Mouse (Mus musculus): ENCODE measurements at regions not wholly inside any gene's neighbourhood (a gene's known extent, or its start where the extent isn't known, plus 50 kb on each side); places are given as distances from the start of the nearest gene placed in this dataset.

DNA sequence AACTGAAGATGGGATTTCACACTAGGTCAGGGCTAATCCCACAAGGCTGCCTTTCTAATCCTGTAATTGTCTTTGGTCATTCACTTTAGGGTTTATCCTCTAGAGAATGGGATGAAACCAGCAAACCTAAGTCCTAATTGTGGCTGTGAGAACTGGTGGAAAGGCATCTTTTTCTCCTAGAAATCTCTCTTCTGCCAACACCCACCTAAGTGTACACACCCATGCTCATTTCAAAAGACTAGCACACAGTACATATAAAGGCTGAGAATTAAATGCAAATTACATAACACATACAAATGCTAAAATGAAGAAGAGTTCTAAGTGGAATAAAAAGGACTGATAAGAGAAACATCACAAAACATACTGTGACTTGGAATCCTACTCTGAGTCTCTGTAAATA is 579.5 kb downstream of the Eepd1 start:
- no peak for DNase-seq

- DNase-seq: no peak
These were observed 595.7 kb downstream of the Eepd1 start for GRCm38 (mm10) chr9:26077057-26077456.

DNA sequence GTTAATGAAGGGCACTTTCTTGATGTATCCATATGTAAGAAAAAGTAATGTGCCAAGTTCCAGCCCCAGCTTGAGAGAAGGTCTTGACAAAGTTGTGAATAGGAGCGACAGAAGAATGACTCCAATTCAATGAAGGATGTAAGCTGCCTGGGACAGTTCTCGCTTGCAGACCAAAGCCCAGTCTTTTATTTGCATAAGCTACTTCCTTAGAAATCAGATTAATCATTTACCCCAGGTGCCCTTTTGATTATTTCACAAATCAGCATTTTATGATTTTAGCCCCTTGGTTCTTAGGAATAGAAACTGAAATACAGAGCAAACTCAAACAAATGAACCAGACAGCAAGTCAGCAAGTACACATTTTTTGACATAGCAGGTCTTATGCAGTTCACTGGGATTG is 605.2 kb downstream of the Eepd1 start:
- DNase-seq: no peak

- DNase-seq: no peak
These were observed 610.8 kb downstream of the Eepd1 start for GRCm38 (mm10) chr9:26092061-26092687.

DNA sequence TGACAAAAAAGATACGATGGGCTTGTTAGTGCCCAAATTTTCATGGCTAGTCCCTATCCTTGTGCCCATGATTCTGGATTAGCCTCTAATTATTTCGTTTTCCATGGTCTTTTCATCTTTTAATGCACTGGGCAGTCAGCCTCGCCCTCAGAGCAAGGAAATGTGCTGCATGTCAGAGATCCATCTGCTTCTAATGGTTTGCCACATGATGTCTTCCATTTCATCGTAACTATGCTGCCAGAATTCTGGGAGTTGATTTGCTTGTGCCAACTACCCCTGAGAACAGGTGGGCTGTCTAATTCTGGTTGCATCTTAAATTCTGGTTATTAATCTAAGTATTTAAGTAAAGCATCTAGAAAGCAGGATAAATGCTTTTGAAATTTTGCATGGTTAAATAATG is 622.8 kb downstream of the Eepd1 start:
- DNase-seq: no peak

- peak in 1 of 2 experiments; percentile 21 for DNase-seq
These were observed 611.5 kb upstream of the B3gat1 start for GRCm38 (mm10) chr9:26121986-26122385.

GRCm38 (mm10) chr9:26134587-26134986 is 598.9 kb upstream of the B3gat1 start:
- no peak for DNase-seq

Measured in lung, adult 18-20 months (tissue).